Mouse (Mus musculus) MEL (cell line): ENCODE results near the gene Ptgdr2. TPM values are rescaled to one million over a fixed set of nuclear protein-coding genes. Genes with fewer than 3 reads are reported as not detected.

Experiments
- DNase-seq: peaks from one replicate; pipeline ENCODE4 v3.0.0; 2011; ENCODE audit warnings: low read depth, low spot score
- H3K27ac ChIP-seq: 2 replicates; pipeline ENCODE4 v1.5.1; 2012; ENCODE audit warnings: low read depth, mild to moderate bottlenecking, control low read depth, low read length, moderate library complexity; ENCODE audit not compliant: control insufficient read depth
- H3K27me3 ChIP-seq, 2 experiments: fragments of 150-350 bp in 1 of 2; sonication (generic) in 1 of 2; 2 replicates each; pipeline ENCODE4 v1.6.1; 2012; ENCODE audit warnings: low read length in 2 of 2, mild to moderate bottlenecking in 2 of 2, improper control_type of control experiment in 1 of 2, moderate library complexity in 1 of 2; ENCODE audit not compliant: insufficient read depth in 2 of 2, control insufficient read depth in 1 of 2
- H3K36me3 ChIP-seq, 2 experiments: 2 replicates each; pipeline ENCODE4 v1.6.1; 2012 to 2014; ENCODE audit warnings: low read length in 2 of 2, improper control_type of control experiment in 1 of 2, inconsistent platforms in 1 of 2, mild to moderate bottlenecking in 1 of 2; ENCODE audit not compliant: insufficient read depth in 2 of 2, control insufficient read depth in 1 of 2
- H3K4me1 ChIP-seq, 2 experiments: fragments of 150-350 bp in 1 of 2; sonication (generic) in 1 of 2; 2 replicates each; pipeline ENCODE4 v1.6.1; 2012; ENCODE audit warnings: low read length in 2 of 2, improper control_type of control experiment in 1 of 2, mild to moderate bottlenecking in 1 of 2; ENCODE audit not compliant: insufficient read depth in 2 of 2, control insufficient read depth in 1 of 2
- H3K4me3 ChIP-seq, 2 experiments: fragments of 150-350 bp in 1 of 2; sonication (generic) in 1 of 2; 2 replicates each; pipeline ENCODE4 v1.5.1; 2012; ENCODE audit warnings: low read depth in 2 of 2, low read length in 2 of 2, mild to moderate bottlenecking in 2 of 2, moderate library complexity in 2 of 2, control low read depth in 1 of 2, improper control_type of control experiment in 1 of 2; ENCODE audit not compliant: control insufficient read depth in 1 of 2, insufficient read depth in 1 of 2
- H3K79me2 ChIP-seq: 2 replicates; pipeline ENCODE4 v1.6.1; 2012; ENCODE audit warnings: mild to moderate bottlenecking, low read length, moderate library complexity; ENCODE audit not compliant: control insufficient read depth, poor library complexity, insufficient read depth
- H3K9ac ChIP-seq: 2 replicates; pipeline ENCODE4 v1.6.1; 2012; ENCODE audit warnings: low read depth, mild to moderate bottlenecking, control low read depth, low read length, moderate library complexity; ENCODE audit not compliant: control insufficient read depth, poor library complexity, severe bottlenecking
- H3K9me3 ChIP-seq: fragments of 150-350 bp; sonication (generic); replicated peaks from 2 replicates; pipeline ENCODE4 v1.6.1; 2012; ENCODE audit warnings: mild to moderate bottlenecking, low read length, improper control_type of control experiment, moderate library complexity; ENCODE audit not compliant: insufficient read depth
- BHLHE40 ChIP-seq: IDR thresholded peaks from 2 replicates; pipeline ENCODE4 v1.6.1; 2012; ENCODE audit warnings: low read depth, mild to moderate bottlenecking, inconsistent platforms, low read length, improper control_type of control experiment, borderline replicate concordance
- EP300 ChIP-seq, 2 experiments: IDR thresholded peaks; 2 replicates each; pipeline ENCODE4 v1.6.1; 2011; ENCODE audit warnings: improper control_type of control experiment in 2 of 2, low read length in 2 of 2, low read depth in 1 of 2, mild to moderate bottlenecking in 1 of 2
- ETS1 ChIP-seq: IDR thresholded peaks from 2 replicates; pipeline ENCODE4 v1.6.1; 2012; ENCODE audit warnings: low read depth, mild to moderate bottlenecking, inconsistent platforms, low read length, improper control_type of control experiment, moderate library complexity
- GATA1 ChIP-seq: IDR thresholded peaks from 2 replicates; pipeline ENCODE4 v1.6.1; 2011; ENCODE audit warnings: low read depth, low read length, improper control_type of control experiment
- HCFC1 ChIP-seq: IDR thresholded peaks from 2 replicates; pipeline ENCODE4 v1.6.1; 2012; ENCODE audit warnings: low read depth, mild to moderate bottlenecking, inconsistent platforms, low read length, improper control_type of control experiment, moderate library complexity
- JUND ChIP-seq: IDR thresholded peaks from 2 replicates; pipeline ENCODE4 v1.6.1; 2011; ENCODE audit warnings: low read depth, mild to moderate bottlenecking, improper control_type of control experiment, low read length
- MYC ChIP-seq: IDR thresholded peaks from 2 replicates; pipeline ENCODE4 v1.6.1; 2011; ENCODE audit warnings: low read depth, mild to moderate bottlenecking, low read length, improper control_type of control experiment, moderate library complexity
- NRF1 ChIP-seq: IDR thresholded peaks from 2 replicates; pipeline ENCODE4 v1.6.1; 2014; ENCODE audit warnings: low read depth, mild to moderate bottlenecking, inconsistent platforms, low read length, improper control_type of control experiment, moderate library complexity; ENCODE audit not compliant: poor library complexity, insufficient read depth, severe bottlenecking
- POLR2AphosphoS2 ChIP-seq: IDR thresholded peaks from 2 replicates; pipeline ENCODE4 v1.6.1; 2011; ENCODE audit warnings: low read length, improper control_type of control experiment
- POLR2AphosphoS5 ChIP-seq: IDR thresholded peaks from 2 replicates; pipeline ENCODE4 v1.6.1; 2012; ENCODE audit warnings: low read depth, borderline replicate concordance, mild to moderate bottlenecking, inconsistent platforms, low read length, moderate library complexity, mixed read lengths
- RAD21 ChIP-seq: IDR thresholded peaks from 2 replicates; pipeline ENCODE4 v1.6.1; 2011; ENCODE audit warnings: mild to moderate bottlenecking, low read depth, low read length, improper control_type of control experiment
- SMC3 ChIP-seq: IDR thresholded peaks from 2 replicates; pipeline ENCODE4 v1.6.1; 2011; ENCODE audit warnings: low read depth, low read length, improper control_type of control experiment
- UBTF ChIP-seq: IDR thresholded peaks from 2 replicates; pipeline ENCODE4 v1.6.1; 2012; ENCODE audit warnings: low read depth, mild to moderate bottlenecking, inconsistent platforms, low read length, improper control_type of control experiment, moderate library complexity, borderline replicate concordance; ENCODE audit not compliant: insufficient read depth
- USF1 ChIP-seq: IDR thresholded peaks from 2 replicates; pipeline ENCODE4 v1.6.1; 2014; ENCODE audit warnings: low read depth, mild to moderate bottlenecking, inconsistent platforms, low read length, improper control_type of control experiment, moderate library complexity
- USF2 ChIP-seq, 2 experiments: IDR thresholded peaks; 2 replicates each; pipeline ENCODE4 v1.6.1; 2011 to 2012; ENCODE audit warnings: improper control_type of control experiment in 2 of 2, low read length in 2 of 2, borderline replicate concordance in 1 of 2, inconsistent platforms in 1 of 2, low read depth in 1 of 2, mild to moderate bottlenecking in 1 of 2; ENCODE audit not compliant: insufficient read depth in 1 of 2
- ZNF384 ChIP-seq: IDR thresholded peaks from 2 replicates; pipeline ENCODE4 v1.6.1; 2012; ENCODE audit warnings: low read depth, mild to moderate bottlenecking, inconsistent platforms, low read length, improper control_type of control experiment
- polyA plus RNA-seq, 2 experiments: library from polyadenylated mRNA; stranded (reverse) in 1 of 2; unstranded in 1 of 2; fragments of >175 nt in 1 of 2; fragments of >200 nt in 1 of 2; gene quantifications; 2 replicates each; pipeline versions ENCODE4 v1.2.1 to v1.2.4; 2012; ENCODE audit warnings: low replicate concordance in 2 of 2, low read depth in 1 of 2; ENCODE audit not compliant: insufficient read length in 2 of 2, insufficient read depth in 1 of 2, missing spikeins in 1 of 2
- total RNA-seq: library from RNA; depleted of rRNA; stranded (reverse); fragments of 300-350 nt; gene quantifications from 2 replicates; pipeline ENCODE4 v1.2.3, GENCODE M21; 2012

The Ptgdr2 gene
- total and polyA plus RNA-seq, 3 experiments: 0.31 to 0.46 TPM; not detected in 1

DNA sequence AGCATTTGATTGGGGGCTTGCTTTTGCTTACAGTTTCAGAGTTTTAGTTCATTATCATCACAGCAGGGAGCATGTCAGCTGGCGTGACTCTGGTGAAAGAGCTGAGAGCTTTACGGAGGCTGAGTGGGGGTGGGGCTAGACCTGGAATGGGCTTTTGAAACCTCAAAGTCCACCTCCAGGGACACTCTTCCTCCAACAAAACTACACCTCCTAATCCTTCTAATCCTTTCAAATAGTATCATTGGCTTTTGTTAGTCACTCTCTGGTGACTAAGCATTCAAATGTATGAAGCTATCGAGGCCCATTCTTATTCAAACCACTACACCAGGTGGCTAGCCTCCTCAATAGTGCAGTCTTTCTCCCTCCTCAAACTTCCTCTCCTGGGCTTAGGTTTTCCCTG is 35.7 kb downstream of the Ptgdr2 start:
- no peaks in the 10 kb centered on the region for H3K79me2 ChIP-seq
- no peaks in the 10 kb centered on the region; a peak in 1 of 4 replicates for H3K27me3 ChIP-seq

DNA sequence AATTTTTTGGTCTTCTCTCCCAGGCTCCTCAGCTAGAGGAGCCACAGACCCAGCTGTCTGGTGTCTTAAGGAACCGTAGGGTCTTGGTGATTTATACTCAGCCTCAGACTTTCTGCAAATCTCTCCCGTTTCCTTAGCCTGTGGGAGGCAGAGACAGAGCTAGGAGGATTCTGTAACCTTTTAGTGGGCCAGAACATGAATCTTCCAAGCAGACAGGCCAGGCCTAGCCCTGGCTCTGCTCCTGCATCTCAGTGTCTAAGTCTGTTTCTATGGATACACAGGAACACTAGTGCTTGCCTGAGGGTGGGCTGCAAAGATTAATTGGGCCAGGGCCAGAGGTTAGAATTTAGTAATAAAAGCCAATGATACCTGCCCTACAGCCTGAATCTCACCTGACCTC is 36.2 kb downstream of the Ptgdr2 start:
- Histone ChIP-seq H3K4me1 (peaks cover 2 to 6% of the 10 kb centered on the region in 2 experiments; a peak in 3 of 4 replicates), H3K27ac (no peak overlapping the region), H3K4me3 (no peak overlapping the region), H3K79me2 (no peaks in the 10 kb centered on the region), H3K27me3 (no peaks in the 10 kb centered on the region; a peak in 1 of 4 replicates), H3K36me3 (peaks cover 0 to 5% of the 10 kb centered on the region in 2 experiments; a peak in 2 of 4 replicates), H3K9me3 (no peaks in the 10 kb centered on the region), H3K9ac (no peak overlapping the region)
- DNase-seq: no peak
- TF ChIP-seq MYC (no peak), NRF1 (no peak), POLR2AphosphoS5 (no peak), JUND (no peak), HCFC1 (no peak), GATA1 (no peak), ZNF384 (no peak), UBTF (no peak), BHLHE40 (no peak)

More for the DNA sequence above, 35.7 kb downstream of the Ptgdr2 start:
- Histone ChIP-seq H3K27ac (no peak overlapping the region), H3K36me3 (peaks cover 0 to 5% of the 10 kb centered on the region in 2 experiments; a peak in 2 of 4 replicates), H3K9ac (no peak overlapping the region), H3K4me3 (no peak overlapping the region), H3K4me1 (peaks cover 2 to 6% of the 10 kb centered on the region in 2 experiments; a peak in 3 of 4 replicates), H3K9me3 (no peaks in the 10 kb centered on the region)
- no peak for DNase-seq
- TF ChIP-seq RAD21 (no peak), EP300 (IDR thresholded peaks at IDR 0.05; ENCODE audit: low read depth in 1 of 2, low read length in 2 of 2) (no peak), USF2 (IDR thresholded peaks at IDR 0.05; ENCODE audit: borderline replicate concordance in 1 of 2, insufficient read depth in 1 of 2, low read depth in 1 of 2, low read length in 2 of 2) (no peak), ETS1 (no peak), POLR2AphosphoS2 (no peak), SMC3 (no peak), JUND (no peak), USF1 (no peak)
